In the genomic region with DNA sequence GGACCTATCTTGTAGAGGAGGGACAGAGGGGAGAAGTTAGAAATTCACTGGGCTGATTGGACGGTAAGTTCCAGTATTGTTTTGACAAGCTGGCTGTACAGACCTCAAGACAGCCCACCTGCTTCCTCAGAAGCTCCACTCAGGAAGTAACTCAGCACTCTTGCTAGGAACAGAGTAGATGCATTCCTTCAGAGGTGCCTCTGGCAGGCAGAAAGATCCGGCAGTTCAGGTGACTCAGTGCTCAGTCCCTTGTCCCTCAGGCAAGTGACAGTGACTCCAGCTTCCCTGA, we compare ENCODE assay signal across 15 mouse cellular contexts.
A peak's percentile ranks its signal among the peaks of the same experiment; 100 is the strongest.
DNase-seq lines count a peak whose midpoint lies in the region; ATAC-seq and TF ChIP-seq lines count a peak whose summit lies in the region.
"Had no signal": no experiment of that assay in that cellular context is flagged by ENCODE, and none has a peak within 500 bp of the region (broad histone marks: within the 10 kb centered on the region; RNA-seq: fewer than 3 reads in every experiment).

No protein-coding gene starts in this region.

- no peaks in the 10 kb centered on the region for H3K9me3 ChIP-seq in heart, embryonic 12.5 days (replicated peaks)
- no peaks in the 10 kb centered on the region for H3K9me3 ChIP-seq in kidney, embryonic 16.5 days (ENCODE audit: low read length)
- H3K9me3 ChIP-seq in stomach, postnatal 0 days (ENCODE audit: control insufficient read depth, low read length) = no peaks in the 10 kb centered on the region
- no peaks in the 10 kb centered on the region for H3K9me3 ChIP-seq in midbrain, embryonic 11.5 days (ENCODE audit: control insufficient read depth, low read length)
- H3K9me3 ChIP-seq: embryonic facial prominence, embryonic 13.5 days; hindbrain, embryonic 15.5 days had no signal

- peaks cover 66% of the 10 kb centered on the region for H3K4me1 ChIP-seq in heart, embryonic 12.5 days (replicated peaks)
- H3K4me1 ChIP-seq in kidney, embryonic 16.5 days (ENCODE audit: insufficient read depth, low read length) = peaks cover 67% of the 10 kb centered on the region
- peaks cover 3% of the 10 kb centered on the region for H3K4me1 ChIP-seq in stomach, postnatal 0 days (replicated peaks; ENCODE audit: control insufficient read depth, insufficient read depth)
- no peaks in the 10 kb centered on the region for H3K4me1 ChIP-seq in midbrain, embryonic 11.5 days (ENCODE audit: control insufficient read depth, insufficient read depth, low read length)

- no peaks in the 10 kb centered on the region for H3K36me3 ChIP-seq in heart, embryonic 12.5 days
- no peaks in the 10 kb centered on the region for H3K36me3 ChIP-seq in kidney, embryonic 16.5 days (ENCODE audit: insufficient read depth, low read length)
- no peaks in the 10 kb centered on the region for H3K36me3 ChIP-seq in stomach, postnatal 0 days (ENCODE audit: control insufficient read depth, insufficient read depth, low read length)
- H3K36me3 ChIP-seq in midbrain, embryonic 11.5 days (ENCODE audit: control insufficient read depth, insufficient read depth, low read length) = no peaks in the 10 kb centered on the region
- H3K36me3 ChIP-seq: hindbrain, embryonic 15.5 days had no signal

- WGBS in heart, embryonic 12.5 days = 34% methylated on average over 2 of the region's 2 CpGs
- WGBS in kidney, embryonic 16.5 days = 20% methylated on average over 2 of the region's 2 CpGs
- 13% methylated on average over 2 of the region's 2 CpGs for WGBS in stomach, postnatal 0 days
- 74% methylated on average over 2 of the region's 2 CpGs for WGBS in midbrain, embryonic 11.5 days

- no peak overlapping the region; the same call in 1 of the 2 replicates for H3K9ac ChIP-seq in heart, embryonic 12.5 days
- no peak overlapping the region for H3K9ac ChIP-seq in kidney, embryonic 16.5 days (replicated peaks; ENCODE audit: low read length)
- no peak overlapping the region for H3K9ac ChIP-seq in stomach, postnatal 0 days (ENCODE audit: low read length)
- H3K9ac ChIP-seq in midbrain, embryonic 11.5 days (ENCODE audit: low read length) = no peak overlapping the region
- H3K9ac ChIP-seq: embryonic facial prominence, embryonic 13.5 days; hindbrain, embryonic 15.5 days had no signal

- no peak for DNase-seq in heart, adult 11 months
- no peak for DNase-seq in kidney, adult 9 months
- peak; percentile 42 for DNase-seq in thymus, postnatal 0 days (ENCODE audit: low spot score)
- no peak for DNase-seq in thymus, postnatal 4 days
- no peak for DNase-seq in stomach, postnatal 0 days (ENCODE audit: low spot score)
- no peak for DNase-seq in midbrain, embryonic 11.5 days (ENCODE audit: low spot score, missing footprints)
- DNase-seq: cerebellum, adult 11 months; cerebellum, postnatal 25 days; gastrocnemius, postnatal 36 days; kidney, postnatal 25 days; left cerebral cortex, postnatal 4 days had no signal

- TF ChIP-seq EP300 in stomach, postnatal 0 days (optimal IDR thresholded peaks at IDR 0.05) = no peak

- H3K27ac ChIP-seq in heart, embryonic 12.5 days (ENCODE audit: poor library complexity, severe bottlenecking) = 0 out of 2 replicates have a peak overlapping the region, but pooled peaks have one; percentile 31
- peak overlapping the region; percentile 88 for H3K27ac ChIP-seq in kidney, embryonic 16.5 days (ENCODE audit: low read length)
- no peak overlapping the region for H3K27ac ChIP-seq in stomach, postnatal 0 days (replicated peaks)
- no peak overlapping the region for H3K27ac ChIP-seq in midbrain, embryonic 11.5 days (ENCODE audit: low read depth, low read length)
- H3K27ac ChIP-seq: embryonic facial prominence, embryonic 13.5 days; hindbrain, embryonic 15.5 days had no signal

- H3K27me3 ChIP-seq in heart, embryonic 12.5 days (replicated peaks) = no peaks in the 10 kb centered on the region
- no peaks in the 10 kb centered on the region for H3K27me3 ChIP-seq in kidney, embryonic 16.5 days (ENCODE audit: insufficient read depth, low read length)
- no peaks in the 10 kb centered on the region for H3K27me3 ChIP-seq in stomach, postnatal 0 days (ENCODE audit: control insufficient read depth, insufficient read depth, low read length)
- no peaks in the 10 kb centered on the region for H3K27me3 ChIP-seq in midbrain, embryonic 11.5 days (ENCODE audit: control insufficient read depth, insufficient read depth, low read length)
- H3K27me3 ChIP-seq: embryonic facial prominence, embryonic 13.5 days; hindbrain, embryonic 15.5 days had no signal

- H3K4me2 ChIP-seq in heart, embryonic 12.5 days = no peak overlapping the region
- H3K4me2 ChIP-seq in kidney, embryonic 16.5 days (replicated peaks; ENCODE audit: low read depth, low read length) = no peak overlapping the region
- H3K4me2 ChIP-seq in stomach, postnatal 0 days (replicated peaks; ENCODE audit: low read depth) = no peak overlapping the region
- no peak overlapping the region for H3K4me2 ChIP-seq in midbrain, embryonic 11.5 days
- H3K4me2 ChIP-seq: embryonic facial prominence, embryonic 13.5 days; hindbrain, embryonic 15.5 days had no signal

- no peak for ATAC-seq in heart, embryonic 12.5 days (ENCODE audit: insufficient number of reproducible peaks, low FRiP score)
- no peak; the same call in none of the 2 replicates for ATAC-seq in kidney, embryonic 16.5 days (ENCODE audit: low FRiP score, low TSS enrichment)
- ATAC-seq in stomach, postnatal 0 days (ENCODE audit: low FRiP score, low TSS enrichment) = peak; percentile 34; the same call in 1 of the 2 replicates
- no peak for ATAC-seq in midbrain, embryonic 11.5 days (ENCODE audit: low FRiP score)

- no peak for TF ChIP-seq CTCF in stomach, postnatal 0 days (IDR thresholded peaks at IDR 0.05; ENCODE audit: low read depth)

- no peak overlapping the region for H3K4me3 ChIP-seq in heart, embryonic 12.5 days
- no peak overlapping the region for H3K4me3 ChIP-seq in kidney, embryonic 16.5 days (ENCODE audit: low read length)
- H3K4me3 ChIP-seq in stomach, postnatal 0 days (ENCODE audit: low read depth, low read length) = no peak overlapping the region
- H3K4me3 ChIP-seq in midbrain, embryonic 11.5 days (ENCODE audit: low read depth, low read length) = no peak overlapping the region
- H3K4me3 ChIP-seq: embryonic facial prominence, embryonic 13.5 days; hindbrain, embryonic 15.5 days had no signal

Comparison
In these comparisons a context has a peak if more than half of its experiments do, and no peak if none do; other contexts are left out.
1. H3K27ac ChIP-seq: peak in heart, embryonic 12.5 days (single experiment) and kidney, embryonic 16.5 days (single experiment); none in stomach, postnatal 0 days (single experiment) and midbrain, embryonic 11.5 days (single experiment).